Mouse (Mus musculus): ENCODE results near the gene Nubp2.

Nubp2 gene

GRCm38 (mm10) chr17:24861785-24862184 lies 24.4 kb downstream of the Nubp2 start:
- DNase-seq (ENCODE audit: low spot score), result no peak

GRCm38 (mm10) chr17:24860076-24860475 lies 26.1 kb downstream of the Nubp2 start:
- DNase-seq (ENCODE audit: low spot score), result peak; percentile 51

DNA sequence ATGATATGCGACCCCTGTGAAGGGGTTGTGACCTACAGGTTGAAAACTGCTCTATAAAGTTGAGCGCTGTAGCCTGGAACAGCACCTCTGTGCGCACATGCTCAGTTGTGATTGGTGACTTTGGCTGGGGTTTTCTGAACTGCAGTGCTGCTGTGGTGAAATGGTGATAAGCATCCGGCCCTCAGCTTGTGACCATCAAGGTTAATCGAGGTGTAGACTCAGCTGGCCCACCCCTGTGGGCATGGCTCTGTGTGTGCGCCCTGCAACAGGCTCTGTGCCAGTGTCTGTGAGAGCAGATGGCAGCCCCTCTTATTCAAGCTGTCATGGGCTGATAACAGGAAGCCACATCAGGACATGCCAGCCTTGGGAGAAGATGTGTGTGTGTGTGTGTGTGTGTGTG lies 27.2 kb downstream of the Nubp2 start:
- peak; percentile 77 for DNase-seq (ENCODE audit: low spot score)

DNA sequence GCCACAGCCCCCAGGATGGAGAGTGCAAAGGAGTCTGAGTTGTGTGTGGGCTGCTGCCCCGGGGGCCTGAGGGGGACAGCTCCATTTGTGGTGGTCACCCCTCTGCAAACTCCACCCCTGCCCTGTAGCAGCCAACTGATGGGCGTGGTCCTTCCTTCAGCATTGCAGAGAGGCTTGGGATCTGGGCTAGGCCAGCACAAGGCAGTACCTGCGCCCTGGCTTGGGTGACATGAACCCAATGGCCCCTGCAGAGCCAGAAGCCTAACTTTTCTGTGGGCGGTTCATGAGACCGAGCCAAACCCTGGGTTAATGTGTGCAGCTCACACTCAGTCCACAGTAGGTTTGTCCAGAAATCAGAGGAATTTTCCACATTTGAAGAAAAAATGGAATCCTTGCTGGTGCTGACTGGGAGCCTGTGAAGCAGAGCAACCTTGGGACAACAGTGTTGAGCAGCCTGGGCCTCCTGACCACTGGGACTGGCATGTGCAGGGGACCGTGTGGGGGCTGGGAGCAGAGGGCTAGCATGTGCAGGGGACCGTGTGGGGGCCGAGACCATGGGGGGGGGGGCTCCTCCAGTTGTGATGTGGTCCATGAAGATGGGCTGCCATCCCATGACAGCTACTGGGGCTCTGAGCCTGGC lies 28.2 kb downstream of the Nubp2 start:
- no peak for DNase-seq (ENCODE audit: low spot score)

- DNase-seq (ENCODE audit: low spot score), result no peak
Measured at GRCm38 (mm10) chr17:24856589-24856988, 29.6 kb downstream of the Nubp2 start.

- DNase-seq (ENCODE audit: low spot score), result no peak
Measured at GRCm38 (mm10) chr17:24855838-24856464, 30.2 kb downstream of the Nubp2 start.

GRCm38 (mm10) chr17:24851381-24852125 lies 34.6 kb downstream of the Nubp2 start:
- no peak for DNase-seq (ENCODE audit: low spot score)

GRCm38 (mm10) chr17:24850773-24851127 lies 35.4 kb downstream of the Nubp2 start:
- DNase-seq (ENCODE audit: low spot score), result no peak

DNA sequence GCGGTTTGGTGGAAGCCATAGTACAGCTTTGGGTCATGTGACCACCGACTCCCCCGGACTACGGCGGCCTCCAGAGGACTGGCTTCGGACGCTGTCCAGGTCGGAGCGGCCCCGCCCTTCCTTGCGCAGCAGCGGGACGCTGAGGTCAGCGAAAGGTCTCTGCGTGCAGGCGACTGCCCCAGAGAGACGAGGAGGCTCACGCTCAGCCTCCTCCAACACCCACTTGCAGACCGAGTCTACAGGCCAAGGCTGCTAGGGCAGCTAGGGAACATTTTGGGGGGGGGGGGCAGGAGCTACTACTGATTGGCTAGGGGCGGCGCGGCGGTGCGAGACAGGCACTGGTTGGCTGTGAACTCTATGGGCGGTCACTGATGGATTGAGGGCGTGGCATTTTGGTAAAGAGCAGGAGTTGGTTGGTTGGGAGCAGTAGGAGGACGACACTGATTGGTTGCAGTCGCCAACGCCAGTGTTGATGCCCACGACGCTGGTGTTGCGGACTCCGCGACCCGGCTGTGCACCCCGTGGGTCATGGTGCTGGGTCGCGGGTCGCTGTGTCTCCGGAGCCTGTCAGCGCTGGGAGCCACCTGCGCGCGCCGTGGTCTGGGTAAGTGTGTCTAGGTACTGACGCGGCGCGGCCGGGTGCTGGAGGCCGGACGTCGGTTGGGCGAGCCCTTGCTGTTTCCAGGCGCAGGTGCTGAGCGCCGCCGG lies 35.9 kb downstream of the Nubp2 start, which contains the start of gene Fahd1:
Gene Fahd1, minus strand, starts transcription at position 300 of the 708 bp plus-strand sequence.
- peak; percentile 90 for DNase-seq (ENCODE audit: low spot score)

DNA sequence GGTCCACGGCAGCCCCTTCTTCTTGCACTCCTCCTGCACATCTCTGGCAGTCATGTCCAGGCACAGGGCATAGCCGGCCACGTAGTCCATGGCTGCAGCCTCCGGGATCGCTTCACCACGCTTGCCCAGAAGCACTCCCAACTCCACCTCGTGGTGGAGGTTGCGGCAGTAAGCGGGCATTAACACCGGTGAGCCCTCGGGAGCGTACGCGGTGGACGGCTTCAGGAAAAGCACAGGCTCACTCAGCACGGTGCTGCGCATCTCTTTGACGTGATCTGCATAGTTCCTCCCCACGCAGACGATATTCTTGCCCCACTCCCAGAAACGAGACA lies 36.5 kb downstream of the Nubp2 start:
- no peak for DNase-seq (ENCODE audit: low spot score)

GRCm38 (mm10) chr17:24848600-24849031 lies 37.5 kb downstream of the Nubp2 start:
- DNase-seq (ENCODE audit: low spot score), result peak; percentile 42

- no peak for DNase-seq (ENCODE audit: low spot score)
Measured at GRCm38 (mm10) chr17:24847386-24847785, 38.8 kb downstream of the Nubp2 start.

DNA sequence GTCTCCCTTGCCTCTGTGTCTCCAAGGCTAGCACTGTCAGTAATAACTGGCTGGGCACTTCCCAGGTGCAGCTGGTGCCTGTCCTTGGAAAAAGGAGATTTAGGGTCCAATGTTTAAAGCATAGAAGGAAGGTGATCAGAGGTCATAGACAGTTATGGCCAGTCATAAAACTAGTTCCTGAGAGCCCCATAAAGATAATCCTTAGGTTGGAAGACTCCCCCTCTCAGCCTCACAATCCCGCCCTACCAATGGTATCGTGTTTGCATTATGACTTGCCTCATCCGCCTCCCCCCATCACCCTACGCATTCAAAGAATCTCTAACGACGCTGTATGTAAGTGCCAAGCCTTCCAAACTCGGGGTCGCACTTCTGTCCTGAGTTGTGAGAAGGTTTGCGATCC lies 41.6 kb downstream of the Nubp2 start:
- DNase-seq (ENCODE audit: low spot score), result no peak

- no peak for DNase-seq (ENCODE audit: low spot score)
Measured at GRCm38 (mm10) chr17:24842631-24843030, 43.5 kb downstream of the Nubp2 start.

DNA sequence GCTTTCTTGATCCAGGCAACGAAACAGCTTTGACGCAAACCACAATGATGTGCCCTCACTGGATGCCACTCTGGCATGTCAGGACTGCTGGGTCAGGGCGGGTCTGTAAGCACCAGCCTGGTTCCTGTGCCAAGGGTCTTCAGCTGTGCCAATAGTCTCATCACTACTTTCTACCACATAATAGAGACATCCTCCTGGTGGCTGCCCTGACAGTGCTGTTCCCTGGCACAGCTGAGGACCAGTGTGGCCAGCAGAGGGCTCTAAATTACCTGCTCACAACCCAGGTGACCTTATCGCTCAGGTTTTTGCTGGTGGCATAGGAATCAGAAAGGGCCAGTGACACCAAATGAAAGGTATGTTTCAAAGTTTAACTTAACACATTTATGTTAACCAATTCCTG lies 45.0 kb downstream of the Nubp2 start:
- no peak for DNase-seq (ENCODE audit: low spot score)

DNA sequence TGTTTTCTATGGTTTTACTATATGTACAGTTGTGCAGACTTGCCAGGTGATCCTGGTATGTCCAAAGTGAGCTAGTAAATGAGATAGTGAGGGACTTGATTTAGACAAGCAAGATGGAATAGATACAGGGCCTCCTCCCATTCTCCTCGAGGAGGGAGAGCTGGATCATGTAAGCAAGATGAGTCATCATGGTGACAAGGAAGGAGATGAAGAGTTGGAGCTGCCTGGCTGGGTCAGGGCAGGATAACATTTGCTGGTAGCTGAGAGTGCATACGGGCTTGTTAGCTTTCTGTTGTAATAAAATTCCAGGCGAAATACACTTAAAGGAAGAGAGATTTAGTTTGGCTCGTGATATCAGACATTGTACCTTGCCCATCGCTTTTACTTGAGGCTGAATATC lies 45.8 kb downstream of the Nubp2 start:
- DNase-seq (ENCODE audit: low spot score), result no peak

GRCm38 (mm10) chr17:24839842-24840241 lies 46.3 kb downstream of the Nubp2 start, which contains the start of gene Hagh:
TSS of gene Hagh (plus strand) at chr17:24840143.
- DNase-seq (ENCODE audit: low spot score), result no peak
